Mouse (Mus musculus): ENCODE data around the gene Lama4. TPM values are rescaled to one million over a fixed set of nuclear protein-coding genes. Genes with fewer than 3 reads are reported as not detected.

The Lama4 gene
- total RNA-seq (2012; rRNA removed) (not detected in 2 replicates), polyA plus RNA-seq (2012; ENCODE audit: insufficient read depth in 1 of 2, insufficient read length in 2 of 2, low read depth in 1 of 2, low replicate concordance in 2 of 2, missing spikeins in 1 of 2) (not detected)

DNA sequence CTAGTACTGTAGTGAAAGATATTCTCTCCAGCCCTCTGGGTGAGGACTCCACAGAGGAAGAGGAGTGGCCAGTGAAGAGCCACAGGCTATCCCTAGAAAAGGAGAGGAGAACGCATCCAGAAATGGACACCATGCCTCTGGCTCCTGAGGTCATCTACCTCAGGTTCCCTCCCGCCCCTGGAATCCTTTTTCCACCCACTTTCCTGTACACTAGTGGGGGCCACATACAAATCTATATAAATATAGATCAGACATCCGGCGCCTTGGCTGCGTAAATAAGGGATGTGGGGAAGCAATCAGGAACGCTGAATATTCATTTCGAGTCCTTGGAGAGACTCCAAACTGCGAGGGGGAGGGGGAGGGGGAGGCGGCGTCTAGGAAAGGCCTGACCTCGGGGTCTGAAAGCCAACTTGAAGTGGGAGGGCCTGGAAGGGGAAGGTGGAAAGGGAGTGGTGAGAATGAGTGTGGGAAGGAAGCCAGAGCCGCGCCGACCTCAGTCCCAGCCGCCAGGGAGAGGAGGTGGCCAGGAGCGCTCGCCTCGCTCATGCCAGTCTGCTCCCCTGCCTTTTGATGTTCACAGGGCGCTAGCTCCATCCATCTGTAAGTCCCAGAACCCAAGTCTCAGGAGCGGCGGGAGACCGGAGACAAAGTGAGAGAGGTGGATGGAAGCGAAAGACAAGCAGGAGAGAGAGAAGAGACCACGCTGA, at the start of gene Lama4:
Gene Lama4 (plus strand): TSS at position 441 of the 707 bp plus-strand sequence.
- Histone ChIP-seq H3K27ac (ENCODE audit: control insufficient read depth, low read depth, low read length) (no peak within 1 kb of the TSS), H3K27me3 (ENCODE audit: control insufficient read depth in 1 of 2, insufficient read depth in 2 of 2, low read length in 2 of 2) (no peaks in the 10 kb centered on the region), H3K79me2 (ENCODE audit: control insufficient read depth, insufficient read depth, low read length, poor library complexity) (no peaks in the 10 kb centered on the region), H3K9ac (ENCODE audit: control insufficient read depth, low read depth, low read length, poor library complexity, severe bottlenecking) (no peak within 1 kb of the TSS), H3K4me3 (ENCODE audit: control insufficient read depth in 1 of 2, insufficient read depth in 1 of 2, low read depth in 2 of 2, low read length in 2 of 2) (no peak within 1 kb of the TSS), H3K9me3 (replicated peaks; ENCODE audit: insufficient read depth, low read length) (no peaks in the 10 kb centered on the region), H3K36me3 (ENCODE audit: control insufficient read depth in 1 of 2, insufficient read depth in 2 of 2, low read length in 2 of 2) (no peaks in the 10 kb centered on the region), H3K4me1 (ENCODE audit: control insufficient read depth in 1 of 2, insufficient read depth in 2 of 2, low read length in 2 of 2) (no peaks in the 10 kb centered on the region)
- no peak for DNase-seq (ENCODE audit: low read depth, low spot score)
- no peak for TF ChIP-seq USF1 (IDR thresholded peaks at IDR 0.05; ENCODE audit: low read depth, low read length)
- no peak for TF ChIP-seq CTCF (IDR thresholded peaks at IDR 0.05 in 2 of 3, conservative IDR thresholded peaks at IDR 0.05 in 1 of 3; ENCODE audit: control insufficient read depth in 1 of 3, insufficient read depth in 1 of 3, low read depth in 2 of 3, low read length in 3 of 3, poor library complexity in 1 of 3, severe bottlenecking in 1 of 3)
- TF ChIP-seq POLR2AphosphoS2 (IDR thresholded peaks at IDR 0.05; ENCODE audit: low read length): no peak
- no peak for TF ChIP-seq POLR2A (IDR thresholded peaks at IDR 0.05; ENCODE audit: control insufficient read depth in 1 of 2, insufficient read depth in 1 of 2, low read depth in 1 of 2, low read length in 2 of 2, poor library complexity in 1 of 2)
- no peak for TF ChIP-seq E2F4 (IDR thresholded peaks at IDR 0.05; ENCODE audit: borderline replicate concordance, low read depth, low read length)
- no peak for TF ChIP-seq ELF1 (IDR thresholded peaks at IDR 0.05; ENCODE audit: low read depth, low read length)
- no peak for TF ChIP-seq ZC3H11A (IDR thresholded peaks at IDR 0.05; ENCODE audit: low read depth, low read length)
- no peak for TF ChIP-seq UBTF (IDR thresholded peaks at IDR 0.05; ENCODE audit: borderline replicate concordance, insufficient read depth, low read depth, low read length)
- TF ChIP-seq RCOR1 (IDR thresholded peaks at IDR 0.05; ENCODE audit: low read depth, low read length): no peak

DNA sequence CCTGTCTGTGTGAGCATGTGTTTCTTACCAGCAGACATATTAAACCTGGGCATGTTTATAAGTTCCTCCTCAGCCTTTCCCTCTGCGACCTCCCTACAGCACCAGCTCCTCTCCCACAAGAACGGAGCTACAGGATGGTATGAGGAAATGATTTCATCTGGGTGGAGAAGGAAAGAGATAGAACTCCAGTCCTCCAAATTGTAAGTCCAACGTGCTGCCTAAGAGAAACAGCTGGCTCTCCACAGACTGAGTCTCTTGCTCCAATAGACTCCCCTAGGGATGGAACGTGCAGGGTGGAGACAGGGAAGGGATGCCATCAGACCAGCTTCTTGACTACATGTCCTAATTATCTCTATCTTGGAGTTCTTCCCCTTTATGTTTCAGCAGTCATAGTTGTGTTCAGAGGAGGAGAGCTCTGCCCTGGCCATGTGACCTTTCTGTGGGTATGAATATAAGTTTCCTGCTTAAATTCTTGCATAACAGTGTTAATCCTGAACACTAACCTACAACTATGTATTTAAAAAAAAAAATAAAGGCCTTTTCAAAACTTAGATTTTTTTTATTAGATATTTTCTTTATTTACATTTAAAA, 49.2 kb upstream of the Lama4 start:
- Histone ChIP-seq H3K4me3 (ENCODE audit: control insufficient read depth in 1 of 2, insufficient read depth in 1 of 2, low read depth in 2 of 2, low read length in 2 of 2) (no peak overlapping the region), H3K36me3 (ENCODE audit: control insufficient read depth in 1 of 2, insufficient read depth in 2 of 2, low read length in 2 of 2) (no peaks in the 10 kb centered on the region), H3K9ac (ENCODE audit: control insufficient read depth, low read depth, low read length, poor library complexity, severe bottlenecking) (no peak overlapping the region), H3K27ac (ENCODE audit: control insufficient read depth, low read depth, low read length) (no peak overlapping the region), H3K27me3 (ENCODE audit: control insufficient read depth in 1 of 2, insufficient read depth in 2 of 2, low read length in 2 of 2) (no peaks in the 10 kb centered on the region), H3K9me3 (replicated peaks; ENCODE audit: insufficient read depth, low read length) (no peaks in the 10 kb centered on the region), H3K4me1 (ENCODE audit: control insufficient read depth in 1 of 2, insufficient read depth in 2 of 2, low read length in 2 of 2) (no peaks in the 10 kb centered on the region), H3K79me2 (ENCODE audit: control insufficient read depth, insufficient read depth, low read length, poor library complexity) (no peaks in the 10 kb centered on the region)
- DNase-seq (ENCODE audit: low read depth, low spot score): no peak
- TF ChIP-seq MYB (IDR thresholded peaks at IDR 0.05; ENCODE audit: low read depth, low read length): no peak
- no peak for TF ChIP-seq EP300 (IDR thresholded peaks at IDR 0.05; ENCODE audit: low read depth in 1 of 2, low read length in 2 of 2)
- TF ChIP-seq USF1 (IDR thresholded peaks at IDR 0.05; ENCODE audit: low read depth, low read length): no peak
- no peak for TF ChIP-seq MAFK (IDR thresholded peaks at IDR 0.05; ENCODE audit: borderline replicate concordance, low read depth, low read length)
- no peak for TF ChIP-seq MYC (IDR thresholded peaks at IDR 0.05; ENCODE audit: low read depth, low read length)
- no peak for TF ChIP-seq E2F4 (IDR thresholded peaks at IDR 0.05; ENCODE audit: borderline replicate concordance, low read depth, low read length)
- no peak for TF ChIP-seq ZKSCAN1 (IDR thresholded peaks at IDR 0.05; ENCODE audit: low read depth, low read length)
- no peak for TF ChIP-seq UBTF (IDR thresholded peaks at IDR 0.05; ENCODE audit: borderline replicate concordance, insufficient read depth, low read depth, low read length)
- TF ChIP-seq NELFE (IDR thresholded peaks at IDR 0.05; ENCODE audit: low read depth, low read length): no peak
- no peak for TF ChIP-seq POLR2A (IDR thresholded peaks at IDR 0.05; ENCODE audit: control insufficient read depth in 1 of 2, insufficient read depth in 1 of 2, low read depth in 1 of 2, low read length in 2 of 2, poor library complexity in 1 of 2)
- no peak for TF ChIP-seq POLR2AphosphoS5 (IDR thresholded peaks at IDR 0.05; ENCODE audit: borderline replicate concordance, low read depth, low read length)
- TF ChIP-seq SIN3A (IDR thresholded peaks at IDR 0.05; ENCODE audit: low read length): no peak
- TF ChIP-seq ETS1 (IDR thresholded peaks at IDR 0.05; ENCODE audit: low read depth, low read length): no peak

All from MEL (cell line).